Mouse (Mus musculus) midbrain, embryonic 16.5 days (tissue): ENCODE results near the gene Arid1b. TPM values are rescaled to one million over a fixed set of nuclear protein-coding genes. Genes with fewer than 3 reads are reported as not detected.

Source experiments
- ATAC-seq: fragments of 200-750 bp; cut with Nextera tagmentation; 2 replicates; pipeline ENCODE4 v1.8.0; 2017; ENCODE audit warnings: moderate TSS enrichment
- H3K27ac ChIP-seq: fragments of 300-500 bp; sonication (generic); 2 replicates; pipeline ENCODE4 v1.5.1; 2014; ENCODE audit warnings: mild to moderate bottlenecking, low read length, mixed read lengths
- H3K27me3 ChIP-seq: fragments of 300-500 bp; sonication (generic); 2 replicates; pipeline ENCODE4 v1.6.1; 2014; ENCODE audit warnings: low read depth, low read length, mixed read lengths; ENCODE audit not compliant: control insufficient read depth, insufficient read depth
- H3K36me3 ChIP-seq: fragments of 300-500 bp; sonication (generic); 2 replicates; pipeline ENCODE4 v1.6.1; 2014; ENCODE audit warnings: mild to moderate bottlenecking, low read length, moderate library complexity, mixed read lengths; ENCODE audit not compliant: control insufficient read depth, insufficient read depth
- H3K4me1 ChIP-seq: fragments of 300-500 bp; sonication (generic); 2 replicates; pipeline ENCODE4 v1.6.1; 2014; ENCODE audit warnings: mild to moderate bottlenecking, low read length, mixed read lengths; ENCODE audit not compliant: control insufficient read depth, insufficient read depth
- H3K4me2 ChIP-seq: fragments of 300-500 bp; sonication (generic); 2 replicates; pipeline ENCODE4 v1.6.1; 2014; ENCODE audit warnings: mild to moderate bottlenecking, low read length, mixed read lengths
- H3K4me3 ChIP-seq: fragments of 300-500 bp; sonication (generic); 2 replicates; pipeline ENCODE4 v1.5.1; 2014; ENCODE audit warnings: low read depth, mild to moderate bottlenecking, low read length, moderate library complexity, mixed read lengths
- H3K9ac ChIP-seq: fragments of 300-500 bp; sonication (generic); 2 replicates; pipeline ENCODE4 v1.6.1; 2014; ENCODE audit warnings: low read depth, low read length, mixed read lengths
- H3K9me3 ChIP-seq: fragments of 300-500 bp; sonication (generic); replicated peaks from 2 replicates; pipeline ENCODE4 v1.6.1; 2014; ENCODE audit warnings: mild to moderate bottlenecking, low read length, mixed read lengths; ENCODE audit not compliant: control insufficient read depth, poor library complexity, severe bottlenecking
- WGBS: fragments of 180-500 bp; shearing (Covaris S2); extraction: QIAGEN DNeasy Blood & Tissue Kit; methylation state at CpG from one replicate; pipeline ENCODE4 v1.1.7; 2014; 5-methylcytosine and 5-hydroxymethylcytosine counted together
- polyA plus RNA-seq: library from polyadenylated mRNA; unstranded; fragments of >200 nt; fragmentation: Nextera tagmentation; extraction: Ambion mirVana; gene quantifications from 2 replicates; pipeline ENCODE4 v1.2.1, GENCODE M21; 2015

Gene Arid1b
- polyA plus RNA-seq, 1 experiment from 2014 or later: 13.1 TPM

- Histone ChIP-seq H3K4me3 (no peak overlapping the region), H3K27ac (peak overlapping the region; percentile 71), H3K4me2 (peak overlapping the region; percentile 15; the same call in 1 of the 2 replicates), H3K4me1 (peaks cover 25% of the 10 kb centered on the region), H3K9ac (no peak overlapping the region), H3K36me3 (no peaks in the 10 kb centered on the region), H3K27me3 (no peaks in the 10 kb centered on the region), H3K9me3 (no peaks in the 10 kb centered on the region)
- WGBS: 15% methylated on average over 8 of the region's 8 CpGs
- peak; percentile 86 for ATAC-seq
These were observed 144.6 kb downstream of the Arid1b start for GRCm38 (mm10) chr17:5138641-5139205.

GRCm38 (mm10) chr17:5139553-5139952, 145.4 kb downstream of the Arid1b start:
- no peaks in the 10 kb centered on the region for H3K36me3 ChIP-seq
- H3K4me1 ChIP-seq: peaks cover 25% of the 10 kb centered on the region
- 0 out of 2 replicates have a peak, but pooled peaks have one; percentile 15 for ATAC-seq
- peak overlapping the region; percentile 71 for H3K27ac ChIP-seq
- no peaks in the 10 kb centered on the region for H3K27me3 ChIP-seq
- H3K4me3 ChIP-seq: no peak overlapping the region
- no peaks in the 10 kb centered on the region for H3K9me3 ChIP-seq
- no peak overlapping the region for H3K9ac ChIP-seq
- H3K4me2 ChIP-seq: peak overlapping the region; percentile 22
- 23% methylated on average over 8 of the region's 8 CpGs for WGBS

GRCm38 (mm10) chr17:5143735-5144439, 149.8 kb downstream of the Arid1b start:
- Histone ChIP-seq H3K27ac (no peak overlapping the region), H3K4me3 (no peak overlapping the region), H3K9me3 (no peaks in the 10 kb centered on the region), H3K4me1 (peaks cover 14% of the 10 kb centered on the region), H3K36me3 (no peaks in the 10 kb centered on the region), H3K9ac (no peak overlapping the region), H3K4me2 (no peak overlapping the region), H3K27me3 (no peaks in the 10 kb centered on the region)
- ATAC-seq: no peak
- WGBS: 86% methylated on average over 6 of the region's 6 CpGs

- peak; percentile 48; the same call in 1 of the 2 replicates for ATAC-seq
- Histone ChIP-seq H3K27me3 (no peaks in the 10 kb centered on the region), H3K9me3 (no peaks in the 10 kb centered on the region), H3K9ac (no peak overlapping the region), H3K4me2 (no peak overlapping the region), H3K27ac (no peak overlapping the region; the same call in 1 of the 2 replicates), H3K4me1 (peaks cover 13% of the 10 kb centered on the region), H3K36me3 (no peaks in the 10 kb centered on the region), H3K4me3 (no peak overlapping the region)
- 70% methylated on average over 7 of the region's 7 CpGs for WGBS
These were observed 156.5 kb downstream of the Arid1b start for GRCm38 (mm10) chr17:5150660-5151063.

- Histone ChIP-seq H3K9ac (no peak overlapping the region), H3K4me2 (no peak overlapping the region), H3K4me3 (no peak overlapping the region), H3K9me3 (no peaks in the 10 kb centered on the region), H3K27ac (peak overlapping the region; percentile 26; the same call in 1 of the 2 replicates), H3K27me3 (no peaks in the 10 kb centered on the region), H3K4me1 (peaks cover 13% of the 10 kb centered on the region), H3K36me3 (no peaks in the 10 kb centered on the region)
- WGBS: 37% methylated on average over 11 of the region's 11 CpGs
- ATAC-seq: peak; percentile 58; the same call in 1 of the 2 replicates
These were observed 157.7 kb downstream of the Arid1b start for GRCm38 (mm10) chr17:5151852-5152251.

- Histone ChIP-seq H3K4me2 (no peak overlapping the region), H3K36me3 (no peaks in the 10 kb centered on the region), H3K27me3 (no peaks in the 10 kb centered on the region), H3K9ac (no peak overlapping the region), H3K4me3 (no peak overlapping the region), H3K27ac (no peak overlapping the region), H3K9me3 (no peaks in the 10 kb centered on the region), H3K4me1 (peaks cover 13% of the 10 kb centered on the region)
- 67% methylated on average over 2 of the region's 2 CpGs for WGBS
- ATAC-seq: no peak
These were observed 159.3 kb downstream of the Arid1b start for GRCm38 (mm10) chr17:5153461-5153860.

GRCm38 (mm10) chr17:5154322-5154721, 160.2 kb downstream of the Arid1b start:
- WGBS: 70% methylated on average over 6 of the region's 6 CpGs
- Histone ChIP-seq H3K36me3 (no peaks in the 10 kb centered on the region), H3K27ac (no peak overlapping the region), H3K4me2 (no peak overlapping the region), H3K9ac (no peak overlapping the region), H3K27me3 (no peaks in the 10 kb centered on the region), H3K9me3 (no peaks in the 10 kb centered on the region), H3K4me1 (peaks cover 13% of the 10 kb centered on the region), H3K4me3 (no peak overlapping the region)
- no peak for ATAC-seq

GRCm38 (mm10) chr17:5157609-5158008, 163.5 kb downstream of the Arid1b start:
- Histone ChIP-seq H3K9ac (no peak overlapping the region), H3K4me2 (no peak overlapping the region), H3K9me3 (no peaks in the 10 kb centered on the region), H3K27me3 (no peaks in the 10 kb centered on the region), H3K27ac (no peak overlapping the region), H3K36me3 (no peaks in the 10 kb centered on the region), H3K4me1 (peaks cover 11% of the 10 kb centered on the region), H3K4me3 (no peak overlapping the region)
- 87% methylated on average over 7 of the region's 7 CpGs for WGBS
- no peak for ATAC-seq

- no peak overlapping the region for H3K27ac ChIP-seq
- H3K9me3 ChIP-seq: no peaks in the 10 kb centered on the region
- ATAC-seq: no peak
- H3K36me3 ChIP-seq: no peaks in the 10 kb centered on the region
- WGBS: 12% methylated on average over 2 of the region's 2 CpGs
- no peak overlapping the region for H3K9ac ChIP-seq
- H3K27me3 ChIP-seq: no peaks in the 10 kb centered on the region
- no peak overlapping the region for H3K4me3 ChIP-seq
- peaks cover 14% of the 10 kb centered on the region for H3K4me1 ChIP-seq
- H3K4me2 ChIP-seq: no peak overlapping the region
These were observed 168.4 kb downstream of the Arid1b start for GRCm38 (mm10) chr17:5162525-5162924.
